Mouse (Mus musculus): ENCODE measurements around the gene Cmah.
A peak's percentile ranks its signal among the peaks of the same experiment; 100 is the strongest.

Cmah gene

GRCm38 (mm10) chr13:24513717-24514116, 186.5 kb downstream of the Cmah start:
- DNase-seq (ENCODE audit: low read depth), result peak; percentile 49

GRCm38 (mm10) chr13:24515101-24515675, 188.0 kb downstream of the Cmah start:
- DNase-seq (ENCODE audit: low read depth), result peak; percentile 46

- DNase-seq (ENCODE audit: low read depth), result no peak
Measured at GRCm38 (mm10) chr13:24517757-24518156, 190.6 kb downstream of the Cmah start.

- peak; percentile 86 for DNase-seq (ENCODE audit: low read depth)
Measured at GRCm38 (mm10) chr13:24518887-24519286, 191.7 kb downstream of the Cmah start.

- no peak for DNase-seq (ENCODE audit: low read depth)
Measured at GRCm38 (mm10) chr13:24519976-24520647, 192.9 kb downstream of the Cmah start.

GRCm38 (mm10) chr13:24520796-24521195, 193.6 kb downstream of the Cmah start:
- DNase-seq (ENCODE audit: low read depth), result no peak

- no peak for DNase-seq (ENCODE audit: low read depth)
Measured at GRCm38 (mm10) chr13:24521446-24522342, 194.5 kb downstream of the Cmah start.

GRCm38 (mm10) chr13:24522343-24522837, 195.2 kb downstream of the Cmah start:
- no peak for DNase-seq (ENCODE audit: low read depth)

- no peak for DNase-seq (ENCODE audit: low read depth)
Measured at GRCm38 (mm10) chr13:24523587-24524221, 196.5 kb downstream of the Cmah start.

- no peak for DNase-seq (ENCODE audit: low read depth)
Measured at GRCm38 (mm10) chr13:24524468-24524867, 197.3 kb downstream of the Cmah start.

GRCm38 (mm10) chr13:24525551-24525950, 198.3 kb downstream of the Cmah start:
- no peak for DNase-seq (ENCODE audit: low read depth)

GRCm38 (mm10) chr13:24526916-24527315, 199.7 kb downstream of the Cmah start:
- no peak for DNase-seq (ENCODE audit: low read depth)
